Mouse (Mus musculus): ENCODE results near the gene Gm20696. TPM values are rescaled to one million over a fixed set of nuclear protein-coding genes. Genes with fewer than 3 reads are reported as not detected.

Gene Gm20696
- polyA plus RNA-seq, 1 experiment from 2014 or later = 6.5 TPM

DNA sequence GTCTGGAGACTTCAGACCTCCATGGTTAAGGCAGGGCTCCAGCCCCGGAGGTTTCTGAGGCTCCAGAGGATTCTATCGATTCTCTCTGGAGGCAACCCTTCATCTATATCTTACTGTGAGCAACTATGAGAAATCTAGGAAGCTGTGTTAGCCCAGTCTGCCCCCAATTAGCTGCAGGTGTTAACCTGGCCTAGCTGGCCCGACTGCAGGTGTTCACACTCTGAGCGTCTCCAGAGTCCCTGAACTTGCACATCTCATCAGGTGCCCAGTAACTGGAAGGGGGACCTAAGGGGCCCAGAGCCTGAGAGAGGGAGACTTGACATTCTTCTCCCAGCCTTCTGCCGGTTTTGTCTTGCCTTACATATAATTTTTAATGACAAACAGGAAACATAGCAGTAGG, 278.6 kb downstream of the Gm20696 start:
- H3K27ac ChIP-seq = no peak overlapping the region
- H3K9ac ChIP-seq = no peak overlapping the region
- no peak overlapping the region for H3K4me2 ChIP-seq (replicated peaks)
- no peak overlapping the region for H3K4me3 ChIP-seq
- 62% methylated on average over 5 of the region's 5 CpGs for WGBS
- H3K36me3 ChIP-seq = no peaks in the 10 kb centered on the region
- H3K27me3 ChIP-seq = no peaks in the 10 kb centered on the region
- H3K9me3 ChIP-seq = no peaks in the 10 kb centered on the region
- H3K4me1 ChIP-seq = peaks cover 28% of the 10 kb centered on the region
- no peak for ATAC-seq (ENCODE audit: low FRiP score, low read depth)

DNA sequence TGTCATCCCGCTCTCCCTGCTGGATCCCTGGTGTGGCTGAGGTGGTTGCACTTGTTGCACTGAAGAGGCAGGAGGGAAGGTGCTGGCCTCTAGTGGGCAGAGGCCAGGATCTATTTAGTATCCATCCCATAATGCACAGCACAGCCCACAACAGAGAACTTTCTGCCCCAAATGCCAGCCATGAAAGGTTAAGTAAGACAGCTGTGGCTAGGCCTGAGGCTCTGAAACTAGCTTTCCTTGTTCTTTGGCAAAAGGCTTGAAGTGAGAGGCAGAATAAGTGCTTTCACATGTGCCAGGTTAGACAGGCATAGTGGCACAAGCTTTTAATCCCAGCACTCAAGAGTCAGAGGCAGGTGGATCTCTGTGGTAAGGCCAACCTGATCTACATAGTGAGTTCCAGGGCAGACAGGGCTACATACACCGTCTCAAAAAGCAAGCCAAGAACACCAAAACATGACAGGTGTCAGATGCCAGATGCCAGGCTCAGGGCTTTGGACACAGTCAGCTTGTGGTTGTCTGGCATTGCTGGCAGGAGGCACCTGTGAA, 281.5 kb downstream of the Gm20696 start:
- 77% methylated on average over 2 of the region's 2 CpGs for WGBS

GRCm38 (mm10) chr6:99383846-99384472, 282.6 kb downstream of the Gm20696 start:
- Histone ChIP-seq H3K4me2 (replicated peaks) (no peak overlapping the region), H3K9ac (no peak overlapping the region), H3K27me3 (no peaks in the 10 kb centered on the region), H3K9me3 (no peaks in the 10 kb centered on the region), H3K36me3 (no peaks in the 10 kb centered on the region), H3K4me1 (peaks cover 26% of the 10 kb centered on the region), H3K27ac (no peak overlapping the region), H3K4me3 (no peak overlapping the region)
- no peak for ATAC-seq (ENCODE audit: low FRiP score, low read depth)
- 74% methylated on average over 4 of the region's 4 CpGs for WGBS

More for the DNA sequence above, 281.5 kb downstream of the Gm20696 start:
- Histone ChIP-seq H3K36me3 (no peaks in the 10 kb centered on the region), H3K4me1 (peaks cover 25% of the 10 kb centered on the region), H3K9me3 (no peaks in the 10 kb centered on the region), H3K4me2 (replicated peaks) (no peak overlapping the region), H3K27me3 (no peaks in the 10 kb centered on the region), H3K9ac (no peak overlapping the region), H3K27ac (no peak overlapping the region), H3K4me3 (no peak overlapping the region)
- no peak for ATAC-seq (ENCODE audit: low FRiP score, low read depth)

- H3K27ac ChIP-seq = no peak overlapping the region
- 0 out of 2 replicates have a peak, but pooled peaks cover 3% of the 10 kb centered on the region for H3K27me3 ChIP-seq
- ATAC-seq (ENCODE audit: low FRiP score, low read depth) = no peak
- WGBS = 85% methylated on average over 5 of the region's 5 CpGs
- H3K9ac ChIP-seq = no peak overlapping the region
- H3K4me1 ChIP-seq = peaks cover 50% of the 10 kb centered on the region
- no peaks in the 10 kb centered on the region for H3K9me3 ChIP-seq
- H3K36me3 ChIP-seq = no peaks in the 10 kb centered on the region
- H3K4me3 ChIP-seq = no peak overlapping the region
- H3K4me2 ChIP-seq (replicated peaks) = no peak overlapping the region
These were observed 286.5 kb downstream of the Gm20696 start for GRCm38 (mm10) chr6:99380146-99380545.

DNA sequence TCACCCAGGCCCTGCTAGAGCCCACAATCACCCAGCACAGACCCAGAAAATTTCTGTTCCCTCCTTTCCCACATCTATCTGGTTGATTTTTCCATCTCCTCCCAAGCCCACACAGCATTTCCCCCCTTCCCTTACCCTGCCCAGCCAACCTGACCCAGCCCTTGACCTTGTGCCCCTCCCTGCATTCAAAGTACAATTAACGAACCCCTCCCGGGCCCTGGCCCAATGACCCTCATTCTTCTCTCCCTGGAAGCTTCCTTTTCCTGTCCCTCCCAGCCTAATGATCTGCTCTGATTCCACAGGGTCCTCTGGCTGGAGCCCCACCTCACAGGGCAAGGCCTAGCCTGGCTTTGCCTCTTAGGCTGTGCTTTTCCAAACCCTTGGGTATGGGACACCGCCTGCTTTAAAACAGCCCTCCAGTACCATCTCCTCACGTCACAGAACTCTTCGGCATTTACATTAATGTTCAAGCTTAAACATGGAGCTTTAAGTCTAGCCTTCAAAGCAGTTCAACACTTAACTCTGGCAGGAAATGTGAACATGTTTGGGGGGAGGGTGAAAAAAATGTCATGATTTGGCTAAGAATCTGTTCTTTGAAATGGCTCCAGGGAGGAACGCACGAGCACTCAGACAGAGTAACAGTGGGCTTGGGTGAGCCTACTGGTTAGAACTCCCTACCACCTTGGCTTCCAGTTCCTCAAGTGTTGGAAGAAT, 287.4 kb downstream of the Gm20696 start:
- Histone ChIP-seq H3K9me3 (no peaks in the 10 kb centered on the region), H3K27ac (no peak overlapping the region), H3K4me3 (no peak overlapping the region), H3K4me1 (peaks cover 60% of the 10 kb centered on the region), H3K4me2 (replicated peaks) (no peak overlapping the region), H3K9ac (no peak overlapping the region), H3K36me3 (no peaks in the 10 kb centered on the region), H3K27me3 (0 out of 2 replicates have a peak, but pooled peaks cover 3% of the 10 kb centered on the region)
- no peak for ATAC-seq (ENCODE audit: low FRiP score, low read depth)
- 65% methylated on average over 7 of the region's 7 CpGs for WGBS

GRCm38 (mm10) chr6:99377716-99378115, 288.9 kb downstream of the Gm20696 start:
- peaks cover 63% of the 10 kb centered on the region for H3K4me1 ChIP-seq
- peak overlapping the region; percentile 6; the same call in 1 of the 2 replicates for H3K27ac ChIP-seq
- 50% methylated on average over 4 of the region's 4 CpGs for WGBS
- ATAC-seq (ENCODE audit: low FRiP score, low read depth) = no peak
- H3K4me2 ChIP-seq (replicated peaks) = no peak overlapping the region
- 0 out of 2 replicates have a peak overlapping the region, but pooled peaks have one; percentile 13 for H3K9ac ChIP-seq
- H3K27me3 ChIP-seq = 0 out of 2 replicates have a peak, but pooled peaks cover 3% of the 10 kb centered on the region
- no peak overlapping the region for H3K4me3 ChIP-seq
- no peaks in the 10 kb centered on the region for H3K36me3 ChIP-seq
- H3K9me3 ChIP-seq = no peaks in the 10 kb centered on the region

- Histone ChIP-seq H3K4me1 (peaks cover 65% of the 10 kb centered on the region), H3K27ac (no peak overlapping the region), H3K27me3 (0 out of 2 replicates have a peak, but pooled peaks cover 3% of the 10 kb centered on the region), H3K9me3 (no peaks in the 10 kb centered on the region), H3K9ac (0 out of 2 replicates have a peak overlapping the region, but pooled peaks have one; percentile 13), H3K36me3 (no peaks in the 10 kb centered on the region), H3K4me3 (no peak overlapping the region), H3K4me2 (replicated peaks) (no peak overlapping the region)
- whole genome bisulfite sequencing = 34% methylated on average over 2 of the region's 2 CpGs
- no peak for ATAC-seq (ENCODE audit: low FRiP score, low read depth)
These were observed 289.5 kb downstream of the Gm20696 start for GRCm38 (mm10) chr6:99377131-99377530.

DNA sequence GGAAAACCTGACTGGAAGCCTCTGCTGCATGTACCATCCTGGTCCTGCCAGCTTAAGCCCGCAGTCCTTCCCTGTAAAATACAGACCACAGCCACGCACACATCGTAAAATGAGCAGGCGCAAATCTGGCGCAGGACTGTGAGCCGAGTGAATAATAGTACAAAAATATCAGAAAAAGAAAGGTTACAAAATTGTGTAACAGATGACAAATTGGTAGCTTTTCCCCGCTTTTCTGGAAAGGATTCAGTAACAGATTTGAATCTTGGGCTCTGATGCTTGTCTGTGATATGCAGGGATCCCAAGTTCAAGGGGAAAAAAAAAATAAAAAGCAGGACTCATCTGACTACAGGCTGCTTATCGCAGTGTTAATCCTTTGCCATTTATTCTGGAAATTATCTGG, 289.9 kb downstream of the Gm20696 start:
- ATAC-seq (ENCODE audit: low FRiP score, low read depth) = no peak
- Histone ChIP-seq H3K4me2 (replicated peaks) (0 out of 2 replicates have a peak overlapping the region, but pooled peaks have one; percentile 7), H3K36me3 (no peaks in the 10 kb centered on the region), H3K27ac (peak overlapping the region; percentile 22; the same call in 1 of the 2 replicates), H3K4me3 (no peak overlapping the region), H3K4me1 (peaks cover 65% of the 10 kb centered on the region), H3K27me3 (0 out of 2 replicates have a peak, but pooled peaks cover 3% of the 10 kb centered on the region), H3K9ac (no peak overlapping the region), H3K9me3 (no peaks in the 10 kb centered on the region)
- 31% methylated on average over 8 of the region's 8 CpGs for WGBS

DNA sequence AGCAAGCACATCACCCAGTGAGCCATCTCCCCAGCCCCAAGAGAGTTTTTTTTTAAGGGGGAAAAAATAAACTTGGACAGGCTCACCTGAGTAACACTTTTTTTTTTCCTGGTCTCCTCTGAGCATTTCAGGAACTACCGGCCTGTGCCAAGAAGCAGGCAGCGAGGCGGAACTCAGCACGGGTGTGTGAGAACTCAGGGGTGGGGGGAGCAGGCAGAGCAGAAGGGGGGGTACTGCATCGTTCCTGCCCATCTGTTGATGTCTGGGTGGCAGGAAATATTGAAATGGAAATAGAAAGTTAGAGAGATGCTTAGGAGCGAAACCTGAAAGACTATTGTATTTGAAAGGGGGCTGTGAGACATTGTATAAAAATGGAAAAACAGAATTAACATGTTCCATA, 290.7 kb downstream of the Gm20696 start:
- 38% methylated on average over 6 of the region's 6 CpGs for WGBS
- peaks cover 65% of the 10 kb centered on the region for H3K4me1 ChIP-seq

DNA sequence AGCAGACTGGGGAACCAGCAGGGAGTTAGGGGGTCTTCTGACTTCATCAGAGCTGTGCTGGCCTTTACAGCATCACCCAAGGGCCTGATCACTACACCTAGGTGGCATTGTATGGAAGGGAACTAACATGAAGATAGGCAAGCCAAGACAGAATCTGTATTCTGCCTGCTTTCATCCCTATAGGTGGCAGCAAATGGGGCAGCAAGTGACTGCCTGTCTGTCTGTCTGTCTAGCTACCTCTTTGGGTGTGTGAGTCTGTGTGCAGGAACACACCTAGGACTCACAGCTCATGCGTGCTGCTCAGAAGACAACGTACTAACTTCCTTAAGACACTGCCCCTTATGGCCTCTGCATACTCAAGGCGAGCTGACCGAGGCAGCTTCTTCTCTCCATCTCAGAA, 291.2 kb downstream of the Gm20696 start:
- 0 out of 2 replicates have a peak, but pooled peaks cover 3% of the 10 kb centered on the region for H3K27me3 ChIP-seq
- no peak overlapping the region for H3K4me2 ChIP-seq (replicated peaks)
- no peak overlapping the region for H3K4me3 ChIP-seq
- H3K27ac ChIP-seq = no peak overlapping the region
- H3K36me3 ChIP-seq = no peaks in the 10 kb centered on the region
- no peak overlapping the region for H3K9ac ChIP-seq
- no peaks in the 10 kb centered on the region for H3K9me3 ChIP-seq
- H3K4me1 ChIP-seq = peaks cover 65% of the 10 kb centered on the region
- peak; percentile 21; the same call in 1 of the 2 replicates for ATAC-seq (ENCODE audit: low FRiP score, low read depth)
- WGBS = 50% methylated on average over 4 of the region's 4 CpGs

More for the DNA sequence above, 290.7 kb downstream of the Gm20696 start:
- Histone ChIP-seq H3K9ac (no peak overlapping the region), H3K27ac (no peak overlapping the region), H3K4me3 (no peak overlapping the region), H3K9me3 (no peaks in the 10 kb centered on the region), H3K4me2 (replicated peaks) (no peak overlapping the region), H3K36me3 (no peaks in the 10 kb centered on the region), H3K27me3 (0 out of 2 replicates have a peak, but pooled peaks cover 3% of the 10 kb centered on the region)
- ATAC-seq (ENCODE audit: low FRiP score, low read depth) = no peak

DNA sequence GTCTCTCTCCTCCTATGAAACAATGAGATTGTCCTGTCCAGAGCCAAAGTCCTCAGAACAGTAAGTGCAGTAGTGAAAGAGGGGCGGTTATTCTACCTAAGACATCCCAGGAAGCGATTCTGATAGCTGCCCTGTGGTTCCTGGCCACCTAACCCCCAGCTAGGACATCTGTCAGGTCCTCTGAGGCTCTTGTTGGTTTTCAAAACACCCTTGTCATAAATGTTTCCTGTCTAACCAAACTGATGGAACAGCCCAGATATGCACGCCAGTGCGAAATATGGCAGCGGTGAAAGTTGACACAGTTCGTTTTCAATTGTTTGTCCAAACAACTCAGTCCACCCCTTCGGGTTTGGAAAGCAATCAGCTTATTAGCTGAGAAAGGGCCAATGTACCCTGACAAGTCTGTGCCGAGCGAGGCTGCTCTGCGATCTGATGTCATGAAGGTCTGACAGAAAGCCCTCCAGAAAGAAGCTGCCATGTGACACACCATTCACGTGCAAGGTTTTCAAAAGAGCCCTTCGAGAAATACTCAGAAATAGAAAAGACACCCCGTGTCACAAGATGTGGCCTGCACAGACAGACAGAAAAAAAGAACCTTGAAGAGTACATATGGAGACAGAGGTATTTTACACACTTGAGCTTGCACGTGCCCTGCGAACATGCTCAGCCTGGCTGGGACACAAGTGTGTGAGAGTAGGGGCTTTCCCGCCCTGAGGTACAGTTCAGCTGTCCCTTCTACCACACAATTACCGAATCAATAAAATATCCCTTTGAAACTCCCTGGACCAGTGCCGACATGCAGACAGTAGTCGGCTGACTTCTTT, 291.9 kb downstream of the Gm20696 start:
- ATAC-seq (ENCODE audit: low FRiP score, low read depth) = peak; percentile 33; the same call in 1 of the 2 replicates
- no peak overlapping the region for H3K9ac ChIP-seq
- 58% methylated on average over 19 of the region's 19 CpGs for WGBS
- no peak overlapping the region for H3K4me3 ChIP-seq
- H3K27me3 ChIP-seq = 0 out of 2 replicates have a peak, but pooled peaks cover 3% of the 10 kb centered on the region
- peaks cover 60% of the 10 kb centered on the region for H3K4me1 ChIP-seq
- no peak overlapping the region for H3K4me2 ChIP-seq (replicated peaks)
- no peaks in the 10 kb centered on the region for H3K36me3 ChIP-seq
- H3K27ac ChIP-seq = no peak overlapping the region; the same call in 1 of the 2 replicates
- H3K9me3 ChIP-seq = no peaks in the 10 kb centered on the region
